Mouse (Mus musculus) right cerebral cortex, adult 18-20 months (tissue): ENCODE measurements around the gene Frmd4b.

Experiments used
- DNase-seq: peaks from one replicate; pipeline ENCODE4 v3.0.0; 2022; ENCODE audit warnings: mixed read lengths

Frmd4b gene

GRCm38 (mm10) chr6:97617266-97617743, at the start of gene Frmd4b:
TSS of gene Frmd4b (minus strand) at chr6:97617541.
- DNase-seq: peak; percentile 77

GRCm38 (mm10) chr6:97666417-97666816, 49.1 kb upstream of the Frmd4b start:
- DNase-seq: no peak

- no peak for DNase-seq
Observed at GRCm38 (mm10) chr6:97658921-97659320, 41.6 kb upstream of the Frmd4b start.

- no peak for DNase-seq
Observed at GRCm38 (mm10) chr6:97655986-97656385, 38.6 kb upstream of the Frmd4b start.

- DNase-seq: no peak
Observed at GRCm38 (mm10) chr6:97647501-97647900, 30.2 kb upstream of the Frmd4b start.

GRCm38 (mm10) chr6:97623330-97623729, 6.0 kb upstream of the Frmd4b start:
- DNase-seq: no peak

GRCm38 (mm10) chr6:97622236-97622635, 4.9 kb upstream of the Frmd4b start:
- no peak for DNase-seq

- DNase-seq: no peak
Observed at GRCm38 (mm10) chr6:97617774-97618173, 433 bp upstream of the Frmd4b start.

- DNase-seq: peak; percentile 33
Observed at GRCm38 (mm10) chr6:97616658-97617265, 579 bp downstream of the Frmd4b start.

GRCm38 (mm10) chr6:97615901-97616461, 1.4 kb downstream of the Frmd4b start:
- no peak for DNase-seq

- no peak for DNase-seq
Observed at GRCm38 (mm10) chr6:97614179-97614578, 3.2 kb downstream of the Frmd4b start.

- no peak for DNase-seq
Observed at GRCm38 (mm10) chr6:97612861-97613260, 4.5 kb downstream of the Frmd4b start.

GRCm38 (mm10) chr6:97610051-97610450, 7.3 kb downstream of the Frmd4b start:
- DNase-seq: no peak

GRCm38 (mm10) chr6:97607646-97608045, 9.7 kb downstream of the Frmd4b start:
- no peak for DNase-seq

GRCm38 (mm10) chr6:97595218-97595617, 22.1 kb downstream of the Frmd4b start:
- no peak for DNase-seq

- DNase-seq: no peak
Observed at GRCm38 (mm10) chr6:97594589-97594988, 22.8 kb downstream of the Frmd4b start.

GRCm38 (mm10) chr6:97590230-97590629, 27.1 kb downstream of the Frmd4b start:
- no peak for DNase-seq

- DNase-seq: no peak
Observed at GRCm38 (mm10) chr6:97589581-97589980, 27.8 kb downstream of the Frmd4b start.

GRCm38 (mm10) chr6:97589031-97589430, 28.3 kb downstream of the Frmd4b start:
- DNase-seq: no peak

- no peak for DNase-seq
Observed at GRCm38 (mm10) chr6:97586606-97587005, 30.7 kb downstream of the Frmd4b start.

GRCm38 (mm10) chr6:97586024-97586423, 31.3 kb downstream of the Frmd4b start:
- DNase-seq: no peak

- no peak for DNase-seq
Observed at GRCm38 (mm10) chr6:97582748-97583147, 34.6 kb downstream of the Frmd4b start.

- DNase-seq: no peak
Observed at GRCm38 (mm10) chr6:97581941-97582340, 35.4 kb downstream of the Frmd4b start.

- no peak for DNase-seq
Observed at GRCm38 (mm10) chr6:97580479-97581030, 36.8 kb downstream of the Frmd4b start.
